Mouse (Mus musculus) heart, embryonic 14.5 days (tissue): ENCODE results near the gene Calhm3. TPM values are rescaled to one million over a fixed set of nuclear protein-coding genes. Genes with fewer than 3 reads are reported as not detected.

Experiments used
- ATAC-seq: fragments of 200-750 bp; cut with Nextera tagmentation; 2 replicates; pipeline ENCODE4 v1.8.0; 2017; ENCODE audit warnings: low read depth, moderate TSS enrichment; ENCODE audit not compliant: insufficient number of reproducible peaks, insufficient read depth, low FRiP score
- H3K27ac ChIP-seq, 2 experiments: fragments of 200-500 bp in 1 of 2; fragments of 300-500 bp in 1 of 2; sonication (generic) in 1 of 2; replicated peaks in 1 of 2; 2 replicates each; pipeline ENCODE4 v1.5.1; 2012 to 2014; ENCODE audit warnings: low read depth in 2 of 2, low read length in 2 of 2, control low read depth in 1 of 2, mild to moderate bottlenecking in 1 of 2, mixed read lengths in 1 of 2; ENCODE audit not compliant: control insufficient read depth in 1 of 2, insufficient read depth in 1 of 2
- H3K27me3 ChIP-seq: fragments of 300-500 bp; sonication (generic); 2 replicates; pipeline ENCODE4 v1.6.1; 2014; ENCODE audit warnings: mild to moderate bottlenecking, low read length, control low read depth; ENCODE audit not compliant: control insufficient read depth, insufficient read depth
- H3K36me3 ChIP-seq: fragments of 300-500 bp; sonication (generic); 2 replicates; pipeline ENCODE4 v1.6.1; 2014; ENCODE audit warnings: mild to moderate bottlenecking, control low read depth, low read length, mixed read lengths; ENCODE audit not compliant: control insufficient read depth, insufficient read depth
- H3K4me1 ChIP-seq, 2 experiments: fragments of 200-500 bp in 1 of 2; fragments of 300-500 bp in 1 of 2; sonication (generic) in 1 of 2; 2 replicates each; pipeline ENCODE4 v1.6.1; 2012 to 2014; ENCODE audit warnings: low read length in 2 of 2, control low read depth in 1 of 2, mixed read lengths in 1 of 2; ENCODE audit not compliant: control insufficient read depth in 2 of 2, insufficient read depth in 2 of 2
- H3K4me2 ChIP-seq: fragments of 300-500 bp; sonication (generic); 2 replicates; pipeline ENCODE4 v1.6.1; 2014; ENCODE audit warnings: mild to moderate bottlenecking, low read length
- H3K4me3 ChIP-seq, 2 experiments: fragments of 200-500 bp in 1 of 2; fragments of 300-500 bp in 1 of 2; sonication (generic) in 1 of 2; 2 replicates each; pipeline ENCODE4 v1.5.1; 2012 to 2014; ENCODE audit warnings: low read length in 2 of 2, mild to moderate bottlenecking in 2 of 2, control low read depth in 1 of 2, low read depth in 1 of 2, moderate library complexity in 1 of 2; ENCODE audit not compliant: control insufficient read depth in 1 of 2, insufficient read depth in 1 of 2
- H3K9ac ChIP-seq: fragments of 300-500 bp; sonication (generic); 2 replicates; pipeline ENCODE4 v1.6.1; 2014; ENCODE audit warnings: mild to moderate bottlenecking, low read length
- H3K9me3 ChIP-seq: fragments of 300-500 bp; sonication (generic); 2 replicates; pipeline ENCODE4 v1.6.1; 2016; ENCODE audit warnings: low read length, control low read depth; ENCODE audit not compliant: control insufficient read depth
- WGBS: fragments of 180-500 bp; shearing (Covaris S2); extraction: QIAGEN DNeasy Blood & Tissue Kit; methylation state at CpG from one replicate; pipeline ENCODE4 v1.1.7; 2014; 5-methylcytosine and 5-hydroxymethylcytosine counted together
- polyA plus RNA-seq: library from polyadenylated mRNA; unstranded; fragments of >200 nt; fragmentation: Nextera tagmentation; extraction: Ambion mirVana; gene quantifications from 2 replicates; pipeline ENCODE4 v1.2.1, GENCODE M21; 2014

Calhm3 gene
- polyA plus RNA-seq, 1 experiment from 2014 or later = not detected

- Histone ChIP-seq H3K4me2 (peak within 1 kb of the TSS; percentile 100), H3K4me3 (peak within 1 kb of the TSS; percentile 60 to 69), H3K27ac (no peak within 1 kb of the TSS), H3K4me1 (peaks cover 0 to 6% of the 10 kb centered on the region in 2 experiments; a peak in 3 of 4 replicates), H3K36me3 (no peaks in the 10 kb centered on the region), H3K9me3 (peaks cover 6% of the 10 kb centered on the region; the same call in 1 of the 2 replicates), H3K27me3 (peaks cover 37% of the 10 kb centered on the region), H3K9ac (peak within 1 kb of the TSS; percentile 73)
- ATAC-seq = no peak
- under 1% methylated on average over 98 of the region's 98 CpGs for WGBS
These were observed 21.1 kb upstream of the Calhm3 start, which contains the start of gene Neurl1a for GRCm38 (mm10) chr19:47178431-47179271. Neurl1a (plus strand) TSS chr19:47178820.

- Histone ChIP-seq H3K4me2 (peak overlapping the region; percentile 100), H3K27me3 (peaks cover 37% of the 10 kb centered on the region), H3K4me1 (peaks cover 0 to 6% of the 10 kb centered on the region in 2 experiments; a peak in 3 of 4 replicates), H3K27ac (no peak overlapping the region), H3K9me3 (peaks cover 6% of the 10 kb centered on the region; the same call in 1 of the 2 replicates), H3K9ac (no peak overlapping the region), H3K4me3 (peak overlapping the region; percentile 60 to 69; a peak in 3 of 4 replicates), H3K36me3 (no peaks in the 10 kb centered on the region)
- WGBS = 20% methylated on average over 10 of the region's 10 CpGs
- no peak for ATAC-seq
These were observed 20.4 kb upstream of the Calhm3 start for GRCm38 (mm10) chr19:47178001-47178400.

GRCm38 (mm10) chr19:47176916-47177505 lies 19.4 kb upstream of the Calhm3 start:
- H3K9ac ChIP-seq = no peak overlapping the region
- no peaks in the 10 kb centered on the region for H3K36me3 ChIP-seq
- H3K27me3 ChIP-seq = peaks cover 37% of the 10 kb centered on the region
- ATAC-seq = no peak
- H3K27ac ChIP-seq = no peak overlapping the region
- H3K4me1 ChIP-seq = peaks cover 0 to 6% of the 10 kb centered on the region in 2 experiments; a peak in 3 of 4 replicates
- peaks cover 2% of the 10 kb centered on the region; the same call in 1 of the 2 replicates for H3K9me3 ChIP-seq
- H3K4me3 ChIP-seq = no peak overlapping the region
- WGBS = 71% methylated on average over 2 of the region's 2 CpGs
- H3K4me2 ChIP-seq = no peak overlapping the region

GRCm38 (mm10) chr19:47175472-47175871 lies 17.9 kb upstream of the Calhm3 start:
- H3K9me3 ChIP-seq = no peaks in the 10 kb centered on the region
- no peak for ATAC-seq
- H3K27me3 ChIP-seq = peaks cover 27% of the 10 kb centered on the region
- WGBS = 54% methylated on average over 2 of the region's 2 CpGs
- no peak overlapping the region for H3K4me3 ChIP-seq
- no peaks in the 10 kb centered on the region for H3K36me3 ChIP-seq
- H3K4me2 ChIP-seq = no peak overlapping the region
- no peak overlapping the region for H3K27ac ChIP-seq
- H3K9ac ChIP-seq = no peak overlapping the region
- peaks cover 0 to 6% of the 10 kb centered on the region in 2 experiments; a peak in 3 of 4 replicates for H3K4me1 ChIP-seq

GRCm38 (mm10) chr19:47174515-47174914 lies 17.0 kb upstream of the Calhm3 start:
- H3K9ac ChIP-seq = no peak overlapping the region
- H3K27me3 ChIP-seq = peaks cover 19% of the 10 kb centered on the region
- H3K36me3 ChIP-seq = no peaks in the 10 kb centered on the region
- no peak for ATAC-seq
- 57% methylated on average over 3 of the region's 3 CpGs for WGBS
- no peak overlapping the region for H3K4me3 ChIP-seq
- H3K4me2 ChIP-seq = no peak overlapping the region
- peaks cover 0 to 3% of the 10 kb centered on the region in 2 experiments; a peak in 3 of 4 replicates for H3K4me1 ChIP-seq
- H3K27ac ChIP-seq = no peak overlapping the region
- H3K9me3 ChIP-seq = no peaks in the 10 kb centered on the region

GRCm38 (mm10) chr19:47168793-47169412 lies 11.3 kb upstream of the Calhm3 start:
- H3K27ac ChIP-seq = no peak overlapping the region
- peak overlapping the region; percentile 62 for H3K4me2 ChIP-seq
- H3K9me3 ChIP-seq = no peaks in the 10 kb centered on the region
- ATAC-seq = no peak
- peak overlapping the region; percentile 52; the same call in 1 of the 2 replicates for H3K9ac ChIP-seq
- WGBS = 16% methylated on average over 11 of the region's 11 CpGs
- peaks cover 6 to 11% of the 10 kb centered on the region in 2 experiments; a peak in 2 of 4 replicates for H3K4me1 ChIP-seq
- H3K4me3 ChIP-seq = peak overlapping the region; percentile 19 to 22; a peak in 1 of 4 replicates
- H3K27me3 ChIP-seq = 0 out of 2 replicates have a peak, but pooled peaks cover 4% of the 10 kb centered on the region
- no peaks in the 10 kb centered on the region for H3K36me3 ChIP-seq

GRCm38 (mm10) chr19:47168223-47168622 lies 10.7 kb upstream of the Calhm3 start:
- H3K4me1 ChIP-seq = peaks cover 6 to 11% of the 10 kb centered on the region in 2 experiments; a peak in 2 of 4 replicates
- H3K9ac ChIP-seq = peak overlapping the region; percentile 52; the same call in 1 of the 2 replicates
- H3K4me2 ChIP-seq = peak overlapping the region; percentile 62
- 4% methylated on average over 13 of the region's 13 CpGs for whole genome bisulfite sequencing
- H3K27ac ChIP-seq = no peak overlapping the region
- ATAC-seq = no peak
- no peaks in the 10 kb centered on the region for H3K9me3 ChIP-seq
- H3K36me3 ChIP-seq = no peaks in the 10 kb centered on the region
- H3K4me3 ChIP-seq = peak overlapping the region; percentile 22 to 29; a peak in 2 of 4 replicates
- H3K27me3 ChIP-seq = 0 out of 2 replicates have a peak, but pooled peaks cover 4% of the 10 kb centered on the region
